Mouse (Mus musculus) heart, postnatal 0 days (tissue): Measurements from ENCODE around the gene Lca5l.

Source experiments
- CTCF ChIP-seq: IDR thresholded peaks from 2 replicates; pipeline ENCODE4 v1.5.1; 2016; ENCODE audit warnings: antibody characterized with exemption, control low read depth, low read depth
- EP300 ChIP-seq: IDR thresholded peaks from 2 replicates; pipeline ENCODE4 v1.6.1; 2016; ENCODE audit warnings: antibody characterized with exemption, low read depth

DNA sequence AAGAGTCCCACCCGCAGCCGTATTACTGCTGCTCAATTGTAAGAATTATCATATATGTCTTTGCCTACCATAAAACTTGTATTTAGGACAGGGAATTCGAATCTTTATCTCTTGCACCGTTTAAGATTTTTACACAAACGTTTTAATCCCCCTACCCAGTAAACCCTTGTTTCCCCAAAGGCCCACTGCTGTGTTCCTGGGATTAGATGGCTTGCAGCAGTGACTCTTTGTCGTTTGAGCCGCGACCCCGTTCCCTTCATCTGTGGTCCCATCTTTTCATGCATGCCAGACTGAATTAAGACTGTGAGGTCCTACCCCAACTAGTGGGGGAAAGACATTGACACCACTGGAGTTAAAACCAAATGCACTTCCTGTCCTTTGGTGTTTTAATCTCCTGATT is 63.6 kb downstream of the Lca5l start:
- TF ChIP-seq CTCF (no peak), EP300 (no peak)
